Mouse (Mus musculus) forebrain, embryonic 11.5 days (tissue): ENCODE data around the gene Scnn1g. TPM values are rescaled to one million over a fixed set of nuclear protein-coding genes. Genes with fewer than 3 reads are reported as not detected.

ENCODE experiments used
- ATAC-seq: fragments of 200-750 bp; cut with Nextera tagmentation; replicated peaks from 2 replicates; pipeline ENCODE4 v1.8.0; 2017; ENCODE audit warnings: moderate TSS enrichment; ENCODE audit not compliant: low FRiP score
- DNase-seq: peaks from one replicate; pipeline ENCODE4 v3.0.0-alpha.2; 2017; ENCODE audit warnings: low spot score
- H3K27ac ChIP-seq: fragments of 300-500 bp; sonication (generic); 2 replicates; pipeline ENCODE4 v1.5.1; 2014; ENCODE audit warnings: low read depth, low read length
- H3K27me3 ChIP-seq: fragments of 300-500 bp; sonication (generic); 2 replicates; pipeline ENCODE4 v1.6.1; 2014; ENCODE audit warnings: mild to moderate bottlenecking, low read length, mixed read lengths; ENCODE audit not compliant: control insufficient read depth, insufficient read depth
- H3K36me3 ChIP-seq: fragments of 300-500 bp; sonication (generic); 2 replicates; pipeline ENCODE4 v1.6.1; 2014; ENCODE audit warnings: mild to moderate bottlenecking, low read length, moderate library complexity, mixed read lengths; ENCODE audit not compliant: control insufficient read depth, insufficient read depth
- H3K4me1 ChIP-seq: fragments of 300-500 bp; sonication (generic); replicated peaks from 2 replicates; pipeline ENCODE4 v1.6.1; 2014; ENCODE audit warnings: low read length, mixed read lengths; ENCODE audit not compliant: control insufficient read depth, insufficient read depth
- H3K4me2 ChIP-seq: fragments of 300-500 bp; sonication (generic); 2 replicates; pipeline ENCODE4 v1.6.1; 2014; ENCODE audit warnings: low read depth, mild to moderate bottlenecking, low read length, moderate library complexity, mixed read lengths; ENCODE audit not compliant: severe bottlenecking
- H3K4me3 ChIP-seq: fragments of 300-500 bp; sonication (generic); 2 replicates; pipeline ENCODE4 v1.5.1; 2014; ENCODE audit warnings: low read depth, low read length
- H3K9ac ChIP-seq: fragments of 300-500 bp; sonication (generic); 2 replicates; pipeline ENCODE4 v1.6.1; 2014; ENCODE audit warnings: low read length
- H3K9me3 ChIP-seq: fragments of 300-500 bp; sonication (generic); 2 replicates; pipeline ENCODE4 v1.6.1; 2016; ENCODE audit warnings: low read length, mixed read lengths; ENCODE audit not compliant: control insufficient read depth
- WGBS: fragments of 180-500 bp; shearing (Covaris S2); extraction: QIAGEN DNeasy Blood & Tissue Kit; methylation state at CpG from one replicate; pipeline ENCODE4 v1.1.7; 2014; 5-methylcytosine and 5-hydroxymethylcytosine counted together
- polyA plus RNA-seq: library from polyadenylated mRNA; unstranded; fragments of >200 nt; fragmentation: Nextera tagmentation; extraction: Ambion mirVana; gene quantifications from 2 replicates; pipeline ENCODE4 v1.2.1, GENCODE M21; 2014

The Scnn1g gene
- polyA plus RNA-seq, 1 experiment from 2014 or later, result not detected

DNA sequence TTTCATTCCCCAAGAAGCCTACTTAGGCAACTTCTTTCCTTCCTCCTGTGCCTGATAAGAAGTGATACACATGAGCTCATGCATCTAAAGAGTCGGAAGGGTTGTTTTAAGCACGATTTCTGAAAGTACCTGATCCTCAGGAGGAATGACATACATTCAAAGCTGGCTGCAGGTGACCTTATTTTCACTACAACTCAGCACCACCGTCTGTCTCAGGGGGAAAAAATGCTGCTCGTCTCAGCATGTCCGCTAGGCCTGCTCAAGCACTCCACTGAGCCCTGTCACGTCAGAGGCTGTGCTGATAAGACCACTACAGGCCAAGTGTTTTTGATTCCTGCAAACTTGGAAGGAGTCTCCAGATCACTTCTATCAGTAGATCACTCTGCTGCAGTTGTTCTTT is 32.3 kb upstream of the Scnn1g start:
- Histone ChIP-seq H3K4me3 (no peak overlapping the region), H3K27ac (no peak overlapping the region), H3K27me3 (no peaks in the 10 kb centered on the region), H3K9ac (no peak overlapping the region), H3K36me3 (no peaks in the 10 kb centered on the region; the same call in 1 of the 2 replicates), H3K9me3 (no peaks in the 10 kb centered on the region), H3K4me2 (no peak overlapping the region), H3K4me1 (peaks cover 2% of the 10 kb centered on the region)
- ATAC-seq, result no peak
- no peak for DNase-seq
- 73% methylated on average over 6 of the region's 6 CpGs for WGBS

DNA sequence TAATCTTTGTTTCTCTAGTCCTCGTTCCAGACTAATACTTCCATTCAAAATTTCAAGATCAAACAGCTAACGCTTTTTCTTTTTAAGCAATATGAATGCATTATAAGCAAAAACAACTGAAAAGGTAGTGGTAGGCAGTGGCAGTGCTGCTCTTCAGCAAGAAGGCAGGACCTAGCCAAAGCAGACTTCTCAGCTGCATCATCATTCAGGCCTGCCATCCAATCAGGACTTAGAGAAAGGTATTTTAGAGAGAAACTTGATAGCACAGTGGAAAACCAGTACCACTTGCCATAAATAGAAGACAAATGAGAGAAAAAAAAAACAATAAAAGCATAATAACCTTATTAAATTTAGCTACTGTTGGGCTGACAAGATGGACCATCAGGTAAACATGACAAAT is 29.2 kb upstream of the Scnn1g start:
- ATAC-seq (no peak), DNase-seq (no peak)
- H3K4me1 ChIP-seq, result peaks cover 2% of the 10 kb centered on the region
- H3K4me2 ChIP-seq, result no peak overlapping the region; the same call in 1 of the 2 replicates
- H3K4me3 ChIP-seq, result no peak overlapping the region
- H3K27ac ChIP-seq, result no peak overlapping the region
- 83% methylated on average over 2 of the region's 2 CpGs for WGBS
- no peak overlapping the region for H3K9ac ChIP-seq
- H3K9me3 ChIP-seq, result no peaks in the 10 kb centered on the region
- H3K27me3 ChIP-seq, result no peaks in the 10 kb centered on the region
- no peaks in the 10 kb centered on the region; the same call in 1 of the 2 replicates for H3K36me3 ChIP-seq

DNA sequence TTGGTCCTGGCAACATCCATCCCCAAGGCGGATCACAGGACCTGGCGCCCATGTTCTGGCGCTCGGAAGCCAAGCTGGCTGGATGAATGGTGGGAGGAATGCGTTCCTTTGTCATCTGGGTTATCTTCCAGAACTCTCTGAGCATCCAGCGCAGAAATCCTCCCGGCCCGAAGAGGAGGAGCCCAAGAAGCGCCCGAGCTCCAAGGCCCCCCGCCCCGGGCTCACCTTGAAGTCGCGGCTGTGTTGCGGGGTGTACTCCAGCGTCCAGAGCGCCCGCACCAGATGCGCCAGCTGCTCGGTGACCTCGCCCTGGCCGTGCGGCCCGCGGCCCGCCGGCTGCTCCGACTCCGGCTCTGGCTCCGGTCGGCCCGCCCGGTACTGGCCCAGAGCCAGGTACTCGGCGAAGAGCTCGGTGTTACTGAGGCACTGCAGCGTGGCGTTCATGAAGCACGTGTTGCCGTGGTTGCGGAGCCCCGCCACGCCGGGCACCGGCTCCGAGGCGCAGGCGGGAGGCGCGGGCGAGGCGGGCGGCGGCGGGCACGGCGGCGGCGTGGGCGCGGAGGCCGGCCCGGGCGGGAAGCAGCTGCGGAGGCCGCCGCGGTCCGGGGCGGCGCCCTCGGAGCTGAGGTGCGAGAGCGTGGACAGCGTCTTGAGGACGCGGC is 27.7 kb upstream of the Scnn1g start:
- WGBS, result under 1% methylated on average over 63 of the region's 77 CpGs
- ATAC-seq, result peak; percentile 44
- no peaks in the 10 kb centered on the region for H3K9me3 ChIP-seq
- no peaks in the 10 kb centered on the region for H3K27me3 ChIP-seq
- peaks cover 2% of the 10 kb centered on the region for H3K4me1 ChIP-seq
- peak overlapping the region; percentile 95 for H3K4me2 ChIP-seq
- H3K27ac ChIP-seq, result peak overlapping the region; percentile 72; the same call in 1 of the 2 replicates
- H3K4me3 ChIP-seq, result peak overlapping the region; percentile 79
- peak; percentile 76 for DNase-seq
- peak overlapping the region; percentile 85 for H3K9ac ChIP-seq
- no peaks in the 10 kb centered on the region; the same call in 1 of the 2 replicates for H3K36me3 ChIP-seq

GRCm38 (mm10) chr7:121707073-121707667 is 27.1 kb upstream of the Scnn1g start, which contains the start of gene Usp31:
Gene Usp31, minus strand, starts transcription at chr7:121707253.
- H3K4me1 ChIP-seq, result peaks cover 2% of the 10 kb centered on the region
- H3K4me3 ChIP-seq, result peak within 1 kb of the TSS; percentile 79
- H3K36me3 ChIP-seq, result no peaks in the 10 kb centered on the region; the same call in 1 of the 2 replicates
- no peaks in the 10 kb centered on the region for H3K9me3 ChIP-seq
- H3K27ac ChIP-seq, result peak within 1 kb of the TSS; percentile 72
- H3K9ac ChIP-seq, result peak within 1 kb of the TSS; percentile 85
- H3K4me2 ChIP-seq, result peak within 1 kb of the TSS; percentile 95
- peak; percentile 99 for ATAC-seq
- peak; percentile 96 for DNase-seq
- no peaks in the 10 kb centered on the region for H3K27me3 ChIP-seq
- WGBS, result under 1% methylated on average over 46 of the region's 82 CpGs

DNA sequence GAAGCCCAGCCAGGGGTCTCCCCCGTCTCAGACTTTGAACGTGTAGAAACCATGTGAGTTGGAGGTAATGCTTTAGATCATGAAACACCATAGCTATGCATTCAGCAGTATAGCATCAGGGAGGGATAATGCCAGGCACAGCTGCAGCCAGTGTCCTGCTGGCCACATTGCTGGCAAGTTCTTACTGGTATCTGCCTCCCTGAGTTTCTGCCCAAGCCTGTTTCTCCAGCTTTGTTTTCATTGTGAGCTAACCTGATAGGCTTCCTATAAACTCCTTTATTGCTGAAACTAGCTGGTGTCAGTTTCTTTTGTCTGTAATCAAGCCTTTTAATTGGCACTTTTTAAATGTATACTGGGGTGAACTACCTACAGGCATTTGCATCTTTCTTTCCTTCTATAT is 23.1 kb upstream of the Scnn1g start:
- DNase-seq (no peak), ATAC-seq (no peak)
- Histone ChIP-seq H3K4me2 (no peak overlapping the region), H3K27ac (no peak overlapping the region), H3K27me3 (no peaks in the 10 kb centered on the region), H3K9me3 (no peaks in the 10 kb centered on the region), H3K9ac (no peak overlapping the region), H3K36me3 (no peaks in the 10 kb centered on the region), H3K4me1 (no peaks in the 10 kb centered on the region; the same call in 1 of the 2 replicates), H3K4me3 (no peak overlapping the region)
- WGBS, result 50% methylated on average over 2 of the region's 2 CpGs

DNA sequence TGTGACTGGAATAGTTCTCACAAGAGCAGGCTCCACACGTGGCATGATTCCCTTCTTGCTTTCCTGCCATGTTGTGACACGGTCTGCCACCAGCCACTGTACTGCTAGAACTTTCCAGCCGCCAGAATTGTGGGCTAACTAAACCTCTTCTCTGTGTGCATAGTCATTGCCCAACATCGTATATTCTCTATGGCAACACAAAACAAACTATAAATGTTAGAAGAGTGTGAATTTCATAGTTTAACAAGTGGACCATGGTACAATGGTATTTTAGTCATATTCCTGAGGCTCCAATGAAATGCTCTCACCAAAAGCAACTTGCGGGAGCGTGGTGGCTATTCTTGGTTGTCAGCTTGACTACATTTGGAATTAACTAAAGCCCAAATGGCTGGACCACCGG is 17.2 kb upstream of the Scnn1g start:
- H3K27me3 ChIP-seq, result no peaks in the 10 kb centered on the region
- DNase-seq (no peak), ATAC-seq (no peak)
- no peak overlapping the region for H3K9ac ChIP-seq
- H3K27ac ChIP-seq, result no peak overlapping the region
- WGBS, result 81% methylated on average over 7 of the region's 7 CpGs
- no peaks in the 10 kb centered on the region for H3K4me1 ChIP-seq
- H3K36me3 ChIP-seq, result no peaks in the 10 kb centered on the region
- no peaks in the 10 kb centered on the region for H3K9me3 ChIP-seq
- H3K4me3 ChIP-seq, result no peak overlapping the region
- no peak overlapping the region for H3K4me2 ChIP-seq

- peak; percentile 71 for DNase-seq
- no peak overlapping the region for H3K9ac ChIP-seq
- H3K27me3 ChIP-seq, result peaks cover 10% of the 10 kb centered on the region
- 25% methylated on average over 5 of the region's 5 CpGs for WGBS
- no peak overlapping the region for H3K27ac ChIP-seq
- ATAC-seq, result no peak
- H3K9me3 ChIP-seq, result no peaks in the 10 kb centered on the region
- no peaks in the 10 kb centered on the region for H3K4me1 ChIP-seq
- no peaks in the 10 kb centered on the region for H3K36me3 ChIP-seq
- no peak overlapping the region for H3K4me3 ChIP-seq
- H3K4me2 ChIP-seq, result no peak overlapping the region
These were observed 4.1 kb upstream of the Scnn1g start for GRCm38 (mm10) chr7:121730225-121730624.

- no peak for DNase-seq
- no peak overlapping the region for H3K4me3 ChIP-seq
- H3K27ac ChIP-seq, result no peak overlapping the region
- no peaks in the 10 kb centered on the region for H3K36me3 ChIP-seq
- H3K27me3 ChIP-seq, result peaks cover 14% of the 10 kb centered on the region
- H3K9me3 ChIP-seq, result no peaks in the 10 kb centered on the region
- H3K4me1 ChIP-seq, result no peaks in the 10 kb centered on the region
- H3K9ac ChIP-seq, result no peak overlapping the region
- no peak overlapping the region for H3K4me2 ChIP-seq
- ATAC-seq, result no peak
- 78% methylated on average over 29 of the region's 29 CpGs for WGBS
These were observed 3.5 kb downstream of the Scnn1g start for GRCm38 (mm10) chr7:121737511-121738415.
